12 mouse cellular contexts compared by ENCODE assay signal in the genomic region with DNA sequence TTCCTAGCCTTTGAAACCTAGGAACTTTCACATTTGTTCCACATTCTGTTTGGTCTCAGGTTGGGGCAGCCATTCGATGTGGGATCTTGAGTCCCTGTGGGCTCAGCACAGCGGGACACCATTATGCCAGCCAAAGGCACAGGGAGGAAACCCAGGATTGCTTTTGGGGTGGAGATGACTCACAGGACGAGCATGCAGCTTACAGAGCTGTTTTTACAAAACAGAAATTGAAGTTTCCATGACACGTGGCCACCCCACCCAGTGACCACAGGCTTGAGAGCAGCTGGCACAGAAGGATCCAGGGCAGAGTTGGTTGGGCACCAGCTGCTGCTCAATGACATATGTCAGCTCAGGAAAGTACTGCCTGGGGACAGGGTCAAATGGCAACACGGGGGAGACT.
DNase-seq lines count a peak whose midpoint lies in the region; ATAC-seq and TF ChIP-seq lines count a peak whose summit lies in the region.
"Had no signal": no experiment of that assay in that cellular context is flagged by ENCODE, and none has a peak within 500 bp of the region (broad histone marks: within the 10 kb centered on the region; RNA-seq: fewer than 3 reads in every experiment).

No protein-coding gene starts in this region.

- peaks cover 22% of the 10 kb centered on the region for H3K4me1 ChIP-seq in heart, embryonic 12.5 days (replicated peaks)
- peaks cover 33% of the 10 kb centered on the region for H3K4me1 ChIP-seq in limb, embryonic 15.5 days

- no peaks in the 10 kb centered on the region for H3K9me3 ChIP-seq in heart, embryonic 12.5 days (replicated peaks)
- no peaks in the 10 kb centered on the region for H3K9me3 ChIP-seq in limb, embryonic 15.5 days
- H3K9me3 ChIP-seq: intestine, embryonic 15.5 days had no signal

- H3K27me3 ChIP-seq in heart, embryonic 12.5 days (replicated peaks) = peaks cover 14% of the 10 kb centered on the region; the same call in 1 of the 2 replicates
- no peaks in the 10 kb centered on the region for H3K27me3 ChIP-seq in Patski
- H3K27me3 ChIP-seq in limb, embryonic 15.5 days = 0 out of 2 replicates have a peak, but pooled peaks cover 4% of the 10 kb centered on the region
- H3K27me3 ChIP-seq: intestine, embryonic 15.5 days had no signal

- CTCF ChIA-PET in Patski (lab: Charles Lee) = interaction anchor here (1.6 kb wide), 1 partner anchor 72 kb away, joined by 3 read pairs; no protein-coding TSS in a partner anchor

- no peak for ATAC-seq in heart, embryonic 12.5 days (ENCODE audit: insufficient number of reproducible peaks, low FRiP score)
- ATAC-seq in Patski = peak; percentile 70
- ATAC-seq in limb, embryonic 15.5 days (ENCODE audit: insufficient number of reproducible peaks, low FRiP score, low TSS enrichment, low read depth) = no peak
- ATAC-seq: intestine, embryonic 15.5 days had no signal

- no peak overlapping the region for H3K4me2 ChIP-seq in heart, embryonic 12.5 days
- H3K4me2 ChIP-seq in limb, embryonic 15.5 days = no peak overlapping the region
- H3K4me2 ChIP-seq: intestine, embryonic 15.5 days had no signal

- H3K27ac ChIP-seq in heart, embryonic 12.5 days (ENCODE audit: poor library complexity, severe bottlenecking) = no peak overlapping the region
- peak overlapping the region; percentile 75 for H3K27ac ChIP-seq in limb, embryonic 15.5 days
- H3K27ac ChIP-seq: intestine, embryonic 15.5 days had no signal

- no peak overlapping the region for H3K4me3 ChIP-seq in heart, embryonic 12.5 days
- H3K4me3 ChIP-seq in limb, embryonic 15.5 days = no peak overlapping the region
- H3K4me3 ChIP-seq: intestine, embryonic 15.5 days had no signal

- peak; percentile 72 to 89 for DNase-seq in heart, adult 18-20 months
- peak; percentile 99 for DNase-seq in Patski (ENCODE audit: low read depth, low spot score)
- DNase-seq in fibroblast of lung, adult 2 months (ENCODE audit: low read depth) = peak; percentile 85
- no peak for DNase-seq in layer of hippocampus, postnatal 10 days (ENCODE audit: low spot score in 2 of 2)
- DNase-seq in frontal cortex, postnatal 25 days (ENCODE audit: low spot score in 2 of 2) = no peak
- no peak for DNase-seq in kidney, postnatal 25 days
- DNase-seq: embryo, embryonic 11 days; layer of hippocampus, postnatal 36 days; right cerebral cortex, adult 18-20 months had no signal

- no peak overlapping the region for H3K9ac ChIP-seq in heart, embryonic 12.5 days
- no peak overlapping the region for H3K9ac ChIP-seq in limb, embryonic 15.5 days
- H3K9ac ChIP-seq: intestine, embryonic 15.5 days had no signal

- 44% methylated on average over 5 of the region's 5 CpGs for WGBS in heart, embryonic 12.5 days
- 43% methylated on average over 5 of the region's 5 CpGs for WGBS in limb, embryonic 15.5 days

- H3K36me3 ChIP-seq in heart, embryonic 12.5 days = no peaks in the 10 kb centered on the region
- no peaks in the 10 kb centered on the region for H3K36me3 ChIP-seq in limb, embryonic 15.5 days
- H3K36me3 ChIP-seq: intestine, embryonic 15.5 days had no signal

- no peak for TF ChIP-seq CTCF in Patski (IDR thresholded peaks at IDR 0.05)

- POLR2A ChIA-PET in Patski (lab: Charles Lee) = interaction anchor here (0.6 kb wide), 1 partner anchor 71 kb away, joined by 3 read pairs; no protein-coding TSS in a partner anchor

- in situ Hi-C loops in Patski (cut with MboI; ENCODE audit: low pct_unique_long_range_greater_than_20kb) = no loop called here

Comparison
In these comparisons a context has a peak if more than half of its experiments do, and no peak if none do; other contexts are left out.
1. DNase-seq: peak in heart, adult 18-20 months (2 of 2), Patski (single experiment) and fibroblast of lung, adult 2 months (single experiment); none in layer of hippocampus, postnatal 10 days (0 of 2), frontal cortex, postnatal 25 days (0 of 2) and kidney, postnatal 25 days (0 of 2).